Mouse (Mus musculus): ENCODE results near the gene Olfr69. TPM values are rescaled to one million over a fixed set of nuclear protein-coding genes. Genes with fewer than 3 reads are reported as not detected.
"Not testable (repeated sequence)": the region's sequence is repeated elsewhere in the genome, so short reads cannot be mapped to it uniquely, and the experiment has no call there.

Olfr69 gene
- polyA plus RNA-seq (2012; rRNA removed), result not detected in 2 replicates

DNA sequence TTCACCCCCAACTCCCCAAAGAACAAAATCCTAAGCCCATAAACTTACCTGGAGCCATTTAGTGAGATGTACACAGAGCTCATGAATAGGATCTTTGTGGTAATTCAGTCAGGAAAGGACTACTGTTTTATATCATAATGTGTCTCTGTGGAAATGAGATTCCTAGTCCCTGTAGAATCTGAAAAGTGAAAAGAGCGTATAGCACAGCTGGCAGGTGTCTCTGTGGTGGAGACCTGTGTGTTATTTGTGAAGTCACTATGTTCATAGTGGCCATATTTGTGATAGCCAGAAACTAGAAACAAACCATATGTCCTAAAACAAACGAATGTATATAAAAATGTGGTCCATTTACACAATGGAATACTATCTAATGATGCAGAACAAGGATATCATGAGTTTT, at the start of gene Olfr69:
TSS of gene Olfr69 (minus strand) at position 101 of the 400 bp plus-strand sequence.
- H3K4me3 ChIP-seq (ENCODE audit: control insufficient read depth, low read depth, low read length), result no peak within 1 kb of the TSS
- TF ChIP-seq CTCF (IDR thresholded peaks at IDR 0.05; ENCODE audit: control insufficient read depth, insufficient read depth, insufficient replicate concordance, low read depth, low read length) (no peak), POLR2A (IDR thresholded peaks at IDR 0.05; ENCODE audit: control insufficient read depth, low read depth, low read length) (no peak)
- no peaks in the 10 kb centered on the region for H3K36me3 ChIP-seq (ENCODE audit: control insufficient read depth, insufficient read depth, low read length)
- no peaks in the 10 kb centered on the region for H3K27me3 ChIP-seq (ENCODE audit: control insufficient read depth, insufficient read depth, low read length)
- no peaks in the 10 kb centered on the region for H3K4me1 ChIP-seq (ENCODE audit: control insufficient read depth, insufficient read depth, low read length)
- no peak within 1 kb of the TSS for H3K27ac ChIP-seq (ENCODE audit: control insufficient read depth, insufficient read depth, low read depth, low read length)

GRCm38 (mm10) chr7:103815085-103815484, 43.7 kb upstream of the Olfr69 start:
- H3K4me1 ChIP-seq (ENCODE audit: control insufficient read depth, insufficient read depth, low read length); H3K27me3 ChIP-seq (ENCODE audit: control insufficient read depth, insufficient read depth, low read length); H3K27ac ChIP-seq (ENCODE audit: control insufficient read depth, insufficient read depth, low read depth, low read length); H3K36me3 ChIP-seq (ENCODE audit: control insufficient read depth, insufficient read depth, low read length); H3K4me3 ChIP-seq (ENCODE audit: control insufficient read depth, low read depth, low read length): not testable (repeated sequence)

GRCm38 (mm10) chr7:103813766-103814165, 42.4 kb upstream of the Olfr69 start, which contains the start of gene Hbb-bt:
Gene Hbb-bt (minus strand): TSS chr7:103813996.
- Histone ChIP-seq H3K4me1 (ENCODE audit: control insufficient read depth, insufficient read depth, low read length) (no peaks in the 10 kb centered on the region), H3K27me3 (ENCODE audit: control insufficient read depth, insufficient read depth, low read length) (no peaks in the 10 kb centered on the region), H3K4me3 (ENCODE audit: control insufficient read depth, low read depth, low read length) (no peak within 1 kb of the TSS), H3K27ac (ENCODE audit: control insufficient read depth, insufficient read depth, low read depth, low read length) (no peak within 1 kb of the TSS), H3K36me3 (ENCODE audit: control insufficient read depth, insufficient read depth, low read length) (no peaks in the 10 kb centered on the region)
- TF ChIP-seq POLR2A (IDR thresholded peaks at IDR 0.05; ENCODE audit: control insufficient read depth, low read depth, low read length) (no peak), CTCF (IDR thresholded peaks at IDR 0.05; ENCODE audit: control insufficient read depth, insufficient read depth, insufficient replicate concordance, low read depth, low read length) (no peak)

DNA sequence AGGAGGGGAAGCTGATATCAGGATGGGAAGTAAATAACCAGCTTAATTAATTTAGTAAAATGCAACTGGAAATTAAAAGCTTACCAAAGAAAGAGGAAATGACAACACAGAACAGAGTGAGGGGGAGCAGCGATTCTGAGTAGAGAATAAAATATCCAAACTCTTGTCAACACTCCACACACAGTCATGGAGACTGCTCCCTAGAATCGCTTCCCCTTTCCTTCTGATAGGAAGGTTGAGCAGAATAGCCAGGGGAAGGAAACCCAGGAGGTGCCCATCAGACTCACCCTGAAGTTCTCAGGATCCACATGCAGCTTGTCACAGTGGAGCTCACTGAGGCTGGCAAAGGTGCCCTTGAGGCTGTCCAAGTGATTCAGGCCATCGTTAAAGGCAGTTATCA, 41.8 kb upstream of the Olfr69 start:
- H3K27ac ChIP-seq (ENCODE audit: control insufficient read depth, insufficient read depth, low read depth, low read length); H3K4me1 ChIP-seq (ENCODE audit: control insufficient read depth, insufficient read depth, low read length); H3K36me3 ChIP-seq (ENCODE audit: control insufficient read depth, insufficient read depth, low read length); H3K27me3 ChIP-seq (ENCODE audit: control insufficient read depth, insufficient read depth, low read length); H3K4me3 ChIP-seq (ENCODE audit: control insufficient read depth, low read depth, low read length): not testable (repeated sequence)

DNA sequence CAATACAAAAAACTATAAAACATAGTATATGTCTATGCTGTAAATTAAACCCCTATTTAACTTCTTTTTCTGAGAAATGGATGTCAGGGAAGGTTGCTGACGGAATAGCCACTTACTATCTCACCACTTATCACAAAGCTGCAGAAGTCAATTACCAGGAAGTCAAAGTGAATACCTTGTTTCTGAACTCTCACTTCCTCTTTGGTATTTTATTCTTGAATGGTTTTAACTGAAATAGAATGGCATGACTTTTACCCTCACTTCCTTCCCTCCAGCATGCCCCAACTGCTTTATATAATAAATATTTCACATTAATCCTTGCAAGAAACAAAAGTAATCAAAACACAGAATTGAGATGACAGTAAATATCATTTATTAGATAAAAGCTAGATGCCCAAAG, 40.8 kb upstream of the Olfr69 start:
- Histone ChIP-seq H3K36me3 (ENCODE audit: control insufficient read depth, insufficient read depth, low read length) (no peaks in the 10 kb centered on the region), H3K4me3 (ENCODE audit: control insufficient read depth, low read depth, low read length) (no peak overlapping the region), H3K4me1 (ENCODE audit: control insufficient read depth, insufficient read depth, low read length) (no peaks in the 10 kb centered on the region), H3K27ac (ENCODE audit: control insufficient read depth, insufficient read depth, low read depth, low read length) (no peak overlapping the region), H3K27me3 (ENCODE audit: control insufficient read depth, insufficient read depth, low read length) (no peaks in the 10 kb centered on the region)
- TF ChIP-seq CTCF (IDR thresholded peaks at IDR 0.05; ENCODE audit: control insufficient read depth, insufficient read depth, insufficient replicate concordance, low read depth, low read length), result no peak
- TF ChIP-seq POLR2A (IDR thresholded peaks at IDR 0.05; ENCODE audit: control insufficient read depth, low read depth, low read length), result no peak

DNA sequence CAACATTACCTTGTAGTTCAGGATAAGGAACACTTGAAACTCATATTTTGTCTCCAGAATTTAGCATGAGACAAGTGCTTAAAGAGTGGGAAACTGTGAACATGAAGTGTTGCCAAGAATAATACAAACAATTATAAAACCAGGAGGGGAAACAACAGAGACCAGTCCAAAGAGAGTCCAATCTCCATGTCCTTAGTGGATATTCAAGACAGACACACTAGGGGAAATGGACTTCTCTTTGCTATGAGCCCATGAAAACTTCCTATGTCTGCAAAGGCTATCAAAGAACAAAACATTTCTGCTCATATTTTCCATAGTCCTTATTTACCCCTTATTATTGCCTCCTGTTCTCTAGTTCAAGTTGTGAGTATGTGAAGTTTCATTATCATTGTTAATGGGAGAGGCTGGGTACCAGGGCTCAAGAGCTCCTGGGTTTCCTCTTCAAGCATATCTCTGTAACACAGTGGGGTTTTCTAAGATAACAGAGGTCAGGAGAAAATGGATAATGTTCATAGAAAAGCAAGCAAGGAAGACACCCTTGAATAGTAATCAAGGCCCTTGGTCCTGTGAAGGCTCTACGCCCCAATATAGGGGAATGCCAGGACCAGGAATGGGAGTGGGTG, 39.9 kb upstream of the Olfr69 start:
- no peaks in the 10 kb centered on the region for H3K4me1 ChIP-seq (ENCODE audit: control insufficient read depth, insufficient read depth, low read length)
- no peaks in the 10 kb centered on the region for H3K36me3 ChIP-seq (ENCODE audit: control insufficient read depth, insufficient read depth, low read length)
- no peaks in the 10 kb centered on the region for H3K27me3 ChIP-seq (ENCODE audit: control insufficient read depth, insufficient read depth, low read length)
- H3K4me3 ChIP-seq (ENCODE audit: control insufficient read depth, low read depth, low read length), result no peak overlapping the region
- TF ChIP-seq POLR2A (IDR thresholded peaks at IDR 0.05; ENCODE audit: control insufficient read depth, low read depth, low read length) (no peak), CTCF (IDR thresholded peaks at IDR 0.05; ENCODE audit: control insufficient read depth, insufficient read depth, insufficient replicate concordance, low read depth, low read length) (no peak)
- H3K27ac ChIP-seq (ENCODE audit: control insufficient read depth, insufficient read depth, low read depth, low read length), result no peak overlapping the region

DNA sequence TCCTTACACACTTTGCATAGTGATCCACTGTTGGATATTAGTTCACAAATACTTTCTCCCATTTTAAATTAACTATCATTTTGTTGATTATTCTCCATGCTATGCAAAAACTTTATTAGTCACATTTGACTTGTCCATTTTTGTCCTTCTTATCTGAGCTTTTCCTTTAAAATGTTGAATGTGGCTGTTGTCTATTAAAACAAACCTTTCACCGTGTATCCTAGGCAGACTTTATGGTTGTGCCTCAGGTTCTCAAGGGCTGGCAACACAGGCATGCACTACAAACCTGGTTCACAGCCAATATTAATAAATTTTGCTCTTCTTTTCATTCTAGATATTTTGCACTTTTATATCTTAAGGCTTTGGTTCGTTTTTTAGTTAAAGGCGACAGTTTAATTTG, 39.4 kb upstream of the Olfr69 start:
- H3K4me3 ChIP-seq (ENCODE audit: control insufficient read depth, low read depth, low read length), result no peak overlapping the region
- H3K27me3 ChIP-seq (ENCODE audit: control insufficient read depth, insufficient read depth, low read length), result no peaks in the 10 kb centered on the region
- H3K27ac ChIP-seq (ENCODE audit: control insufficient read depth, insufficient read depth, low read depth, low read length), result no peak overlapping the region
- TF ChIP-seq POLR2A (IDR thresholded peaks at IDR 0.05; ENCODE audit: control insufficient read depth, low read depth, low read length), result no peak
- no peak for TF ChIP-seq CTCF (IDR thresholded peaks at IDR 0.05; ENCODE audit: control insufficient read depth, insufficient read depth, insufficient replicate concordance, low read depth, low read length)
- no peaks in the 10 kb centered on the region for H3K36me3 ChIP-seq (ENCODE audit: control insufficient read depth, insufficient read depth, low read length)
- H3K4me1 ChIP-seq (ENCODE audit: control insufficient read depth, insufficient read depth, low read length), result no peaks in the 10 kb centered on the region

GRCm38 (mm10) chr7:103810296-103810695, 38.9 kb upstream of the Olfr69 start:
- H3K36me3 ChIP-seq (ENCODE audit: control insufficient read depth, insufficient read depth, low read length), result no peaks in the 10 kb centered on the region
- no peak for TF ChIP-seq POLR2A (IDR thresholded peaks at IDR 0.05; ENCODE audit: control insufficient read depth, low read depth, low read length)
- no peak for TF ChIP-seq CTCF (IDR thresholded peaks at IDR 0.05; ENCODE audit: control insufficient read depth, insufficient read depth, insufficient replicate concordance, low read depth, low read length)
- no peak overlapping the region for H3K27ac ChIP-seq (ENCODE audit: control insufficient read depth, insufficient read depth, low read depth, low read length)

More at GRCm38 (mm10) chr7:103810296-103810695, 38.9 kb upstream of the Olfr69 start:
- H3K27me3 ChIP-seq (ENCODE audit: control insufficient read depth, insufficient read depth, low read length), result no peaks in the 10 kb centered on the region
- H3K4me3 ChIP-seq (ENCODE audit: control insufficient read depth, low read depth, low read length), result no peak overlapping the region
- no peaks in the 10 kb centered on the region for H3K4me1 ChIP-seq (ENCODE audit: control insufficient read depth, insufficient read depth, low read length)
